Mouse (Mus musculus) heart, adult 18-20 months (tissue): ENCODE measurements around the gene Ank2. TPM values are rescaled to one million over a fixed set of nuclear protein-coding genes. Genes with fewer than 3 reads are reported as not detected.
A peak's percentile ranks its signal among the peaks of the same experiment; 100 is the strongest.
"Not testable (repeated sequence)": the region's sequence is repeated elsewhere in the genome, so short reads cannot be mapped to it uniquely, and the experiment has no call there.

ENCODE experiments used
- DNase-seq, 2 experiments: peaks; one replicate each; pipeline ENCODE4 v3.0.0; 2021 to 2022; ENCODE audit warnings: mixed read lengths in 1 of 2
- total RNA-seq, 2 experiments: library from RNA; stranded (reverse); gene quantifications; 2 replicates each; pipeline ENCODE4 v1.2.3; 2021

Gene Ank2
- total RNA-seq, 2 experiments from 2014 or later = 310 to 323 TPM

DNA sequence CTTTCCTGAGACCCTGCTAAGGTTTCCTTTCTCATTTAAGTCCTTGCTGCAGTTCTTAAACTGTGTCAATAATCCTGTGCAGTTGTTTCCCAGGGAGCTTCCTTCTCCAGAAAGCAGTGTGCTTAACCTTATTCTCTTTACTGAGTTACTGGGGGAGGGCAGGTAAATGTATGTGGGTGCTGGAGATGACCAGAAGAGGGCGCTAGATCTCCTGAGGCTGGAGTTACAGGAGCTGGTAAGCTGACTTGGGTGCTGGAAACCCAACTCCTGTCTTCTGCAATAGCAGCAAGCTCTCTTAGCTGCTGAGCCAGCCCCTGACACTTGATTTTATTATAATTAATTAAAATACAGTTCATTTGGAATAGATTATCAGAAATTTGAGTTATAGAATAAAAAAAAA is 84.7 kb downstream of the Ank2 start:
- no peak for DNase-seq

DNA sequence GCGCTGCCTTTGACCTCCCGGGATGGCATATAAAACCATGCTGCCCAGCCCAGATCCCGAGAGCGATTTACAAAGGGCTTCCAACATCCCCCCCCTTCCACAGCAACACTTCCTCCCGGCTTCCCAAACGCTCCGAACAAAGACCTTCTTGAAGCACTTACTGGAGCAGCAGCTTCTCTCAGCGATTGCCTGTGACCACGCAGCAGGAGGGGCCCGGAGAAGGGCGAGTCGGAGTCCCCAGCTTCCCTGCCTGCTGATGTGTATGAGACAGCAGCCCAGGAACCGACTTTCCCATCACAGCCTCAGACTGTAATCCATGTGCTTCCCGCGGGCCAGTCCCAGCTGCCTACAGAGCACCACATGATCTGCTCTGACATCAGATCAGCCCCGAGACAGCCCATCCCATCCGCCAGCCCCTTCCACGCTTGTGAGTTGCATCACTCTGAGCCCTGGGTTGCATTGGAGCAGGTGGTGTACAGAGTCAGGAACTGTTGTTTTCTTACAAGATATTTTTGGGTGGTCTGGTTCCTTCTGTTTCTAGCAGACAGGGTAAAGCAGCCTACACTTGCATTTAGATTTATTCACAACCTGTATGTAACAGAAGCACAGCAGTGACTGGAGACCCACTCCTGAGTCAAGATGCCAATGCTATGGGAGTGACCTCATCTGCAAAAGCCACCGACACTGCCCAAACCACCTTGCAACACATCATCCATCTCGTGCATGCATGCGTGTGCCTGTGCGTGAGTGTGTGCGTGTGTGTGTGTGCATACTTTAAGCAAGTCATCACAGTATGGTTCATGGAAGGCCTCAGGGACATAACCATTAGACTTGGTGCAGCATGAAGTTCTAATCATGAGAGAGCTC is 90.2 kb downstream of the Ank2 start:
- DNase-seq = peak; percentile 74 to 82

DNA sequence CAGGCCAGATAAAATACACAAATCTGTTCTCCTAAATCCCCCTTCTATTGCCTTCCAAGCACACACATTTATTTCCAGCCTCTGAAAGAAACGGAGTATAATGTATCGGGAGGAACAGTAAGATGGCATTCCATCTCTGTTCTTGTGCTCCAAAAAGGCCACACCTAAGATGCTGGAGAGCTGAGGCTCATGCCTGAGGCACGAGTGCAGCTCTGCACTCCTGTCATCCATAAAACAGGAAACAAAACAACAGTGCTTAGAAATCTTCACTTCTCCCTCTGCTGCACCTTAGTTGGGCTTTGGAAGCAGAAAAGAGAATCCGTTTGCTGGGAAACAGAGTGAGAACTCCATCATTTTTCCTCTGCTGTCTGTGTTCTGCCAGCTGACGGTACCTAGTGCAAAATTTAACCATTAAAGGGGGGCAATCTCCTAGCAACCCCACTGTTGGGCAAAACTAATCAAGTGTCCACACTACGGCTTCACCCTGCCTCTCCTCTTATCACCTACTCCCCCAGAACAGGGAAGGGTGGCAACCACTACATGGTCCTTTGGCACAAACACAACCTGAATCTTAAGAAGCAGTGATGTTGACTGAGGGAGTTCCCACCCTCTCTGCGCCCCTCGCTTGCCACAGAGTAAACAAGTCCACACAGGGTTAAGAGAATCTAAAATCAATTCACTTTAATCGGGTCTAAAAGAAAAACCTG is 91.1 kb downstream of the Ank2 start:
- DNase-seq = no peak

DNA sequence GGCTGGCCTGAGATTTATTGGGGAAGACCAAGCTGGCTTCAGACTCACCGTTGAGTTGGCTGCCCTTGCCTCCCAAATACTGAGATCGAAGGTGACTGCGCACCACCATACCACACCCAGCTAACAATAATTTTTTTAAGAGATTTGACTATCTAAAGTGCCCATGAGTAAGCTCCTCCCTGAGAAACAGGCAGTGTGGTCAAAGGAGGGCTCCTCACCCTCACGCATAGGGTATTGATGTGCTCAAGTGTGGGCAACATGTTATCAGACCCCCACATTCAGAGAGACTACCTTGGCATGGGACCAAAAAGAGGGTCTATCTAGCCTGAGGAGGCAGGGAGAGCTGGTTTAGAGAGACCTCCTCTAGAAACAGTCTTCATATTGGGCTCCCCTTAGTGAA is 92.3 kb downstream of the Ank2 start:
- DNase-seq = no peak

DNA sequence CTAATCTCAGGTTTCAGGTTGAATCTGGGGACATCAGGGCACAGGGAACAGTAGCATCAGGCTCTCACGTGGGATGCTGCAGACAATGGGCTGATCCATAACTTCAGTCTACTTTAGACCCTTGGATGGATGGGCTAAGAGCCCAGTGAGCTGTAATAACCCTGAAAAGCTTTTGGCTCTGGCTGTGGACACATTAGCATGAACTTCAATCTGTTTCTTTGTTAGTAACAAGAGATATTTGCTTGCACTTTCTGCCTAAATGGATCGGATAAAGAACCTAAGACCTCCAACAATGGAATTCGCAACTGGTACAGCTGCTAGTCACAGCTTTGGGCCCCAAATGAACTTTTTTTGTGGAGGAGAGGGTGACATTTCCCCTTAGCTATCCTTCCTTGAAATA is 94.8 kb downstream of the Ank2 start:
- no peak for DNase-seq

DNA sequence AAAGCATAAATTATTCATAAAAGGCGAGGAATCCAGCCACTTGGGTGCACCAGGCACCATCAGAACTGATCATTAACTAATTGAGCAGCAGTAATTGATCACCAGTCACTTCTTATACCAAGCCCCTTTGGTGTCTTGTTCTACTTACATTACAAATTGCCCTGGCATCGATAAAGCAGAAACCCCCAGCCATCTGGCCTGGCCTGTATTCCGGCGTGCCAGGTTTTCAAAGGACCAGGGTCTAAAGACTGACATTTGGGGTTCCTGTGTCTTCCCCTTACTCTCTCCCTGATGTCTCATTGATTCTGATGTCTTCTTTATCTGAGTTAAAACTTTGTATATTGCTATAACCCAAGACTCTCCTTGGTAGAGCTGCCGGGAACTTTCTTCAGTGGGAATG is 98.2 kb downstream of the Ank2 start:
- DNase-seq = no peak

DNA sequence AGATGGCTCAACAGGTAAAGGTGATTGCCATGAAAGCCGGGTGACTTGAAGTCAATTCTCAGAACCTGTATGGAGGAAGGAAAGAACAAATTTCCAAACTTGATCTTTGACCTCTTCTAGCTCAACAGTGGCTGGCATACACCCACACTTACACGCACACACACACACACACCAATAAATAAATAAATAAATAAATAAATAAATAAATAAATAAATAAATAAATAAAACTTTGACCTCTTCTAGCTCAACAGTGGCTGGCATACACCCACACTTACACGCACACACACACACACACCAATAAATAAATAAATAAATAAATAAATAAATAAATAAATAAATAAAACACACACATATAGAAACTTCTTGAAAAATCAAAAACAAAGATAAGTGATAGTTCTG is 98.7 kb downstream of the Ank2 start:
- not testable (repeated sequence) for DNase-seq

DNA sequence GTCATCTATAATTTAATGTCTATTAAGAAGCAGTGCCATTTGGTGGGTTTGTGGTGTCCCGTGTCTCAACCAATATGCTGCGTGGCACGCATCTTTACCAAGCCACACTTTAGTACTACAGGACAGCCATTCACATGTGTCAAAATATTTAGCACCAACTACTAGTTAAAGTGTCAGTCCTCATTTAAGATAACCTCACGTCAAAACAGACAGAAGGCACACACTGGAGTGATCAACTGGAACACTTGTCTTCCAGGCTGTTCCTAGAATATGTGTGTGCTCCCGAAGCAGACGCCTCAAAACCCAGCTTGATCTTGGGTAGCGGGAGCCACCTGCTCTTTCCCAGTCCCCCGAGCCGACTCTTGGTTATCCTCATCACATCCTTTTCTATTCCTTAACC is 101.4 kb downstream of the Ank2 start:
- DNase-seq = no peak

DNA sequence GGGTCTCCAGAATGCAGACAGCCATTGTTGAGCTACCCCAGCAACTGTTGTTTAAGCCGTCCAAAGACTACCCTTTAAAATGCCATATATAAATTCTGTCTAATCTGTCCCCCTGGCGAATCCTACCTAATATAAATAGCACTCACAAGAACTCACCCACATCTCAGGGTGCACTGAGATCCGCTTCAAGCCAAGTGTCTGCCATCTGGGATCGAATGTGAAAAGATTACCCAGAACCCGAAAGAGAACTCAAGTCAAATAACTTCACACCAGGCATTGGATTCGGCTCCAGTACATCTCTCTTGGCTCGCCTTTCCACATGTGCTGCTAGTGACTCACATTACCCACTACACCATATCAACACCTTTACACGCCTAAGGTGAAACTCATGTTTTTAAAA is 103.9 kb downstream of the Ank2 start:
- no peak for DNase-seq

DNA sequence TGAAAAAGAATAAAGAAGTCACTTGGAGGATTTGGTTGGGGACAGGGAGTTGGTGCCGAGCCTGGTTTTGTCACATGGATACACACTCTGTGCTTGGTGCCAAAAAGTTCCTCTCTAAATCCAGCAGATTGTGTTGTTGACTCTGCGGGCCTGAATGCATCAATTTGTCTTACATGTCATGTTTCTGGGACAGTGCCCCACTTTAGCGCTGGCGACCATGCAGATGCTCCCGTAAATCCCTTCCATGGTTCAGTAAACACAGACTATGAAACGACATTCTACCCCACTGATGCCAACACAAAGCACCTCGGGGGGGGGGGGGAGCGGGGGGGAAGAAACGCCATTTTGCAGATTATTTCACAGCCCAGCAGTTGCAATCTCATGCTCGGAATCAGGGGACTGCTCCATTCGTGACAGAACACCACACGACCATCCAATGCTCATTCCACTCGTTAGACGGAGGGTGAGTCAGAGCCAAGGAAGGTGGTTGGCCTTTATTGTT is 112.1 kb downstream of the Ank2 start:
- DNase-seq = no peak

DNA sequence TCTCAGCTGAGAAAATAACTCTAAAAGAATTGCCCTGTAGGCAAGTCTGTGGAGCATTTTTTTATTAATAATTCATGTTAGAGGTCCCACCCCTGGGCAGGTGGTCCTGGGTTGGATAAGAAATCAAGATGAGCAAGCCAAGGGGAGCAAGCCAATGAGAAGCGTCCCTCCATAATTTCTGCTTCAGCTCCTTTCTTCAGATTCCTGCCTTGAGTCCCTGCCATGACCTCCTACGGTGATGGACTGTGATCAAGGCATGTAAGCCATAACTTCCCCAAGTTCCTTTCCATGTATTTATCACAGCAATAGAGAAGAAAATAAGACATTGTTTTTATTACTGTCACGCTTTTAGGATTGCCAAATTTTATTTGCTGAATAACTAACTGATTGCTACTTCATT is 115.9 kb downstream of the Ank2 start:
- no peak for DNase-seq

DNA sequence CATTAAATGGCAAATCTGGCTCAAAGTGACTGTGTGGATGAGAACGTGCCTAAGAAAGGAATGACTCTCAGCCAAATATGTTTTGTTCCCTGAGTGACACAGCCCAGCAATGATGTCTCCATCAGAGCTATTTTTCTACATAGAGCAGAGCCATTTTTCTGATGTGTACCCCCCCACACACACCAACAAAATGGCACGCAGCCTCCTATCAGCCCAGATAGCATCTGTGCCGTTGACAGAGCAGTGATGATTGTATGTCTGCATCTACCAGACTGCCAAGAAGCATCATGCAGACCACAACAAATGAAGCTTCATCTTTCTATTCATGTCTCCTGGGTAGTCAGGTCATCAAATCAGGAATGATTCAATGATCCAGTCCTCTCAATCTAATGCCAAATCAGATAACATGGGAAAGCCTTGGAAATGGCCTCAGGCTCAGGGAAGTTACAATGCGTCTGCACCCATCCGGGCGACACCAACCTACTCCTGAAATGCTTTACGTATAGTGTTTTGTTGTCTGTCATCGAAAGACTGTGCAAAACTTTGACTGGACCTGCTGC is 122.2 kb downstream of the Ank2 start:
- no peak for DNase-seq

DNA sequence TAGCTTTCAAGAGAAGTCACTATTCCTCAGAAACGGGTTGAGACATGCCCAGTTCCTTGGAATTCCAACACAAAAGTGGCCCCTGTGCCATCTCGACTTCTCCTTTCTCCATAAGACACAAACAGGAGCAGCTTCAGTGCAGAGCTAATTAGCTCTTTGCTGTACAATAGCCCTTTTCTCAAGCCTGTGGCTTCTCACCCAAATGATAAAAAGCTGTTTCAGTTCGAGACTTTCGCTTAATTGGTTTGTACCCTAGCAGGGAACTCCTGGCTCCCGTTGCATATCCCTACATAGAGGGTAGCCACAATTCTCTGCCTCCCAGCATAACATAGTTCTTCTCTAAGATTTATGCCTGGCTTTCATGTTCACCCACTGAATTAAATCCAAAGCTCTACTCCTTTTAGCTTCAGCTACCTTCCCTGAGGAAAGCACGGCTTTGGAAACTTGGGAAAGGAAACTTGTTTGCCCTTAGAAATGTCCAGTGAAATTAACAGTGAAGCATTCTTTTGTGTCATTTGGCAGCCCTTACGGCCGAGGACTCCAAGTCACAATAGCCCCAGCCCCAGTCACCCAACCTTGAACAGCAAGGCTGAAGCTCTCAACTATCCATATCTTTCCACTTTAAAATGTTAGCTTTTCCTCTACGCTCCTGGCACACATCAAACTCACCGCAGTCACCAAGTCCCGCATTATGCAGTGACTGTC is 123.0 kb downstream of the Ank2 start:
- DNase-seq = peak in 1 of 2 experiments; percentile 14

DNA sequence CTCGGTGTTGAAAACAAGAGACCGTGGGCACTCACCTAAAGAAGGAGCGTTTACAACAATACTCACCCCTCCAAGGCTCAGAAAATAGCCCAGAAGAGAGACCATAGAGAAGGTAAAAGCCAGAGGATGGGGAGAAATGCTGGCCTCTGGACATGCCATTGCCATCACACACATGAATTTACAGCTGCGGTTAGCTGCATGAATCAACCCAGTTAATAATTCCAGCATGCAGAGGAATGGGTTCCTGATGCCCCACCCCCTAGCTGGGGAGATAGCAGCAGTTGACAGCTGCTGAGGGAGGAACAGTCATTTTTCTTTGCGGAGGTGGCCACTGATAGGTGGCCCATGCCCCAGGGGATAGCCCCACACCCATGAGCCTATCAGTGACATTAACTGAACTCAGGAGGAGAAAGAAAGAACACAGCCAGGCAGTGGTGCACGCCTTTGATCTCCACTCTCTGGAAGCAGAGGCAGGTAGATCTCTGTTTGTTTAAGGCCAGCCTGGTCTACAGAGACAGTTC is 124.9 kb downstream of the Ank2 start:
- no peak for DNase-seq

DNA sequence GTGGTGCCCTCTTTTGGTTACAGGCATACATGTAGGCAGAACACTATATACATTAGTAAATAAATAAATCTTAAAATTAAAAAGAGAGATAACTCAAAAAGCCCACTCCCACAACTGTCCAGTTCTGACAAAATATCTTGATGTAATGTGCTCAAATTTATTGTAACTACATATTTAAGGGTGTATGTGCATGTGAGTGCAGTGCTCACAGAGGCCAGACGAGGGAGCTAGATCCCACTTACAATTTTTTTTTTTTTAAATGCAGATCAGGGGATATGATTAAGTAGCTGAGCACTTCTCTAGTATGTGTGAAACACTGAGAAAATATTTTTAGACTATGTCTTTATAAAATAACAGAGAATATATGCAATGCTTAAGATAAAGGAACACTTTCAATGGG is 127.4 kb downstream of the Ank2 start:
- DNase-seq = no peak

DNA sequence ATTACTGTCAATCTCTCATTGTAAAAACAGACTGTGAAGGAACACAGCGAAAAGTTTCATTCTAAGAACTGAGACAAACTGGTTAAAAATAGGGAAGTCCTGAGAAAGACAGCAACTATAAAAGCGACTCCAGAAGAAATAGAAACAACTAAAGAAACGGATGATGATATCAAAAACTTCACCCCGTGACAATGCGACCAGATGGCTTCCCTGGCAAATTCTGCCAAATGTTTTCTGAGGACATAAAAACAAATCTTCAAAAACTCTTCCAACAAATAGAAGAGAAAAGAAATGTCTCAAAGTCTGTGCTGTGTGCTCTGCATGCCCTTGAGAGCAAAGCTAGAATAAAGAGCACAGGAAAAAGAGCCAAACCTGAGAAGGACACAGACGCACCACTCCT is 129.6 kb downstream of the Ank2 start:
- no peak for DNase-seq

DNA sequence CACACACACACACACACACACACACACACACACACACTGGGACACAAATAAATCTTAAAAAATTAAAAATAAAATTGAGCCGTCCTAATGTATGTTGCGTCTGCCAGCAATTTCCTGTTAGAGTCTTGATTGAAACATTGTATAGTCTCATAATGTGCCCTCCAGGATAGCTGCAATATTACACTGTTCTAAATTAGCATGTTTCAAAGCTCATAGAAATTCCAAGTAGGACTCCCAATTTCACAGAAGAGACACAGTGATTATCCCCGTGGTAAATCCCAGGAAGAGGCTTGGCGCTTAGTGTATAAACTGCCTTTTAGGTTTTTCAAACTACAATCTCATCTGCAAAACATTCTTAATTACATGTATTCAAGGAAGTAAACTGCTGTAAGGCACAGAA is 131.7 kb downstream of the Ank2 start:
- no peak for DNase-seq

DNA sequence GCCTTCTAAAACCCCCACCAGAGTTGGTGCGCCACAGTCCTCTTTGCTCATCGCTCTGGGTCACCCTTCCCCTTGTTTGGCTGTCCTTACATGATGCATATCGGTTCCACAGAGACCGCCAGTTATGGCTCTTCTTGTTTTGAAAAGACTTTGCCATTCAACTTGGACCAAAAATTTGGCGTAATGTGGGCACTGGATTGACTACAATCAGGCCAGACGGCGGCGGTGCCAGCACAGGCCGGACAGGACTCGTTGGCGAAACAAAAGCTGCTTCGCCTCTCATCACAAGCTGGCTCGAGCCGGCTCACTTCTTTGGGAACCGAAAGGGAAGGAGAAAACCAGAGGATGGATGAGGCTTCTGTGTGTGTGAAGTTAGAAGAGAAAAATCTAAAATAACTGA is 135.6 kb downstream of the Ank2 start:
- DNase-seq = no peak

DNA sequence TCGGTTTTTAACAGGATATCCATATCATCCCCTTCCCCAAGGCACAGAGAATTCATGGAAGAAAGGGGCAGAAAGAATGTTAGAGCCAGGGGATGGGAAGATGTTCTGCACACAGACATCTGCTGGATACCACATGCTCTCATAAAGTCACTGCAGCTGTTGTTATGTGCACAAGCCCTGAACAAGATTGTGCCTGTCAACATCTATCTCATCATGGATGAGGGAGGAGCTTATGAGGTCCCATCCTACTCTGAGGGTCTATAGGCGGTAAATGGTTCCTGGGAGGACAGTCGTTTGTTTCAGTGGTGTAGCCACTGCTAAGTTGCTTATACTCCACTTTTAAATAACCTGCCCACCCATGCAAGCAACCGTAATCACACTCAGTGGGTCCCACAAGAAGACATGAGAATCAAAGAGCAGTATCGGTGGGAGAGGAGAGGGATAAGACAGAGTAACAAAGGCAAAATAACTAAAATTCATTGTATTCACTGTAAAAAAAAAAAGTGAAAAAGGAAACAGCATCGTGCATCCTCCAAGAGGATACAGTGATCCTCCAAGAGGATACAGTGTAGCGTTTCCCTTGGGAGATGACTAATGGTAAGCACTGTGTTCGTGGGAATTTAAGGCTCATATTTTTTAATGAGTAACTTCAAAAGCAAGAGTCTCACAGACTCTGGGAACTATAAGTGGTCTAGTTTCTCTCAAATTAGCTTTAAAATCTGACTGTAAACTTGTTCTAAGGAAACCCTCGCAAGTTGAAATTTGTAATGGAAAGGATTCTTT is 136.3 kb downstream of the Ank2 start:
- DNase-seq = no peak

DNA sequence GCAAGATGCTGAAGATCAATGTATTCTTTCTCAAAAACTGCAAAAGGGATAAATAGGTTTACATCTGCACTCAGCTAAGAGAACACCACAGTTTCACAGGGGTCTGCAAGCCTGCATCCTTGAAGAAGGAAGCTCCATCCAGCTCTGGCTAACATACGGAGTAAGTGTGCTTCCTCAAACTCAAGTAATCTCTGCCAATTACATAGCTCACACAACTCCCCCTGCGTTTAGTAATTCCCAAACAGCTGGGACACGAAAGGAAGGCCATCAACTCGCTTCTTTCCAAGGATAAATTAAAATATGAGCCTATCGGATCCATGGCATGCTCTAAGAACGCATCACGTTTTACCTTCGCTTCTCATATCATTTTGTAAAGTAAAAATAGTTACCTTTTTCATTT is 137.3 kb downstream of the Ank2 start:
- DNase-seq = peak; percentile 65 to 66

DNA sequence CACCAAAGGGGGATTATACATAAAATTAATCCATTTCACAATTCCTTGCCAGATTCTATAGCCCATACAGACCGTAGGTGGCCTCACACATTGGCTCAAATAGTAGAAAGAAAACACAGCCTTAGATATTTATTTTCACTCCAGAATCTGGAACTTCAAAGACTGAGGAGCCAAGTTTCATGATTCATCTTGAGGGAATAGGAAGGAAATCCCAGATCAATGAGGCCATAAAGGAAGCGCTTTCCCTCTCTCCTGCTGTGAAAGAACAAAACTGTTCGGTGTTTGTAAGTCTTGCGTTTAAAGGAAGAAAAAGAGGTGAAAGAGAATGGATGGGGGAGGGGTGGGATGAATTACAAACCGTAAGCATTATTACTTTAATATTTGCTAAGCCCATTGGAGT is 137.8 kb downstream of the Ank2 start:
- peak; percentile 57 to 58 for DNase-seq

DNA sequence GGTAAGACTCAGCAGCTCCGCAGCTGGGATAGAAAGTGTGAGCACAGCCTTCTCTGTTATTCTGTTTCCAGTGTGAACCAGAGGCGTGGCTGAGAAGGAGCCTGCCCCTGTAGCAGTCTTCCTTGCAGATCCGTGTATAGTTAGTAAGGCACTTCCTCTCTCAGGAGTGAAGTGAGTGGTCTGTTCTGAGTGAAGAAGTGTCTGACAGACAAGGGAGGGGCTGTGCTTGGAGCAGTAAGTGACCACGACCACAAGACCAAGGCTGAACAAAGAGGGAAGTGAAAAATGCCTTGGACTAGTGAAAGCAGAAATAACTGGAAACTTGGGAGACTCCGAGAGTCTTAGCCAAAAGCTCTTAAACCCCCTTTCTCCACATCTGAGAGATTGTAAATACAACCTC is 143.9 kb downstream of the Ank2 start:
- DNase-seq = peak in 1 of 2 experiments; percentile 70
